Mouse (Mus musculus): Measurements from ENCODE around the gene Mis12. TPM values are rescaled to one million over a fixed set of nuclear protein-coding genes. Genes with fewer than 3 reads are reported as not detected.

Gene Mis12
- total and polyA plus RNA-seq, 3 experiments: 17.2 to 34.0 TPM; not detected in 1

DNA sequence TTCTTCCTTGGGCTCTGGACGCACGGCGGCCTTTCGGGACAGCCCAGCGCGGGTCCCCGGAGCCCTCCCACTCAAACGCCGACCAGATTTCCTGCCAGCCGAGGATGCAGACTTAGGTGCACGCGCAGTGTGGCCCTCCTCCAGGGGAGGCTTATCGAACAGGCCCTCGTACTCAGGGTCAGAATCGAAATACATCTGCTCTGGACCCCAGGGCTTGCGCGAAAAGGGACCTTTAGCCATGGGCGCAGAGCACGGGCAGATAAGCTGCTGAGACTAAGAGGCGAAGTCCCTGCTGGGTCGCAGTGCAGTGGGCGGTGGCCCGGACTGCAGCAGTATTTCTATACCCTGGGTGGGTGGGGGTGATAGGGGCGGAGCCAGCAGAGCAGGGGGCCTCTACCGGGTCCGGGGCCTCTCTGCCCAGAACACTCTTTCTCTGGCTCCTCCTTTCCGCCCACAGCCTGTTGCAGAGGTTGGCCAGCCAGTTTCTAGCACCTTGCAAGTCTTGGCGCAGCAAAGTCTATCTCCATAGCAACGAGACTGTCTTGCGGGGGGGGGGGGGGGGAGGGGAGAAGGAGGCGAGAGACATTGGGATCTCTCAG lies 13.9 kb downstream of the Mis12 start, which contains the start of gene 6330403K07Rik:
Gene 6330403K07Rik, minus strand, starts transcription at position 351 of the 599 bp plus-strand sequence.
- Histone ChIP-seq H3K79me2 (ENCODE audit: control insufficient read depth, insufficient read depth, low read length, poor library complexity) (no peaks in the 10 kb centered on the region), H3K9me3 (replicated peaks; ENCODE audit: insufficient read depth, low read length) (no peaks in the 10 kb centered on the region), H3K4me3 (ENCODE audit: control insufficient read depth in 1 of 2, insufficient read depth in 1 of 2, low read depth in 2 of 2, low read length in 2 of 2) (no peak within 1 kb of the TSS), H3K27ac (ENCODE audit: control insufficient read depth, low read depth, low read length) (no peak within 1 kb of the TSS), H3K36me3 (ENCODE audit: control insufficient read depth in 1 of 2, insufficient read depth in 2 of 2, low read length in 2 of 2) (no peaks in the 10 kb centered on the region), H3K9ac (ENCODE audit: control insufficient read depth, low read depth, low read length, poor library complexity, severe bottlenecking) (no peak within 1 kb of the TSS), H3K4me1 (ENCODE audit: control insufficient read depth in 1 of 2, insufficient read depth in 2 of 2, low read length in 2 of 2) (peaks cover 0 to 3% of the 10 kb centered on the region in 2 experiments; a peak in 2 of 4 replicates), H3K27me3 (ENCODE audit: control insufficient read depth in 1 of 2, insufficient read depth in 2 of 2, low read length in 2 of 2) (no peaks in the 10 kb centered on the region)
- TF ChIP-seq MEF2A (IDR thresholded peaks at IDR 0.05; ENCODE audit: extremely low read depth, insufficient replicate concordance, low read depth, low read length, poor library complexity, severe bottlenecking): no peak
- TF ChIP-seq POLR2AphosphoS5 (IDR thresholded peaks at IDR 0.05; ENCODE audit: borderline replicate concordance, low read depth, low read length): no peak
- no peak for DNase-seq (ENCODE audit: low read depth, low spot score)

GRCm38 (mm10) chr11:71039526-71040298 lies 20.3 kb downstream of the Mis12 start:
- Histone ChIP-seq H3K27me3 (ENCODE audit: control insufficient read depth in 1 of 2, insufficient read depth in 2 of 2, low read length in 2 of 2) (no peaks in the 10 kb centered on the region), H3K9me3 (replicated peaks; ENCODE audit: insufficient read depth, low read length) (no peaks in the 10 kb centered on the region), H3K9ac (ENCODE audit: control insufficient read depth, low read depth, low read length, poor library complexity, severe bottlenecking) (no peak overlapping the region), H3K27ac (ENCODE audit: control insufficient read depth, low read depth, low read length) (no peak overlapping the region), H3K36me3 (ENCODE audit: control insufficient read depth in 1 of 2, insufficient read depth in 2 of 2, low read length in 2 of 2) (no peaks in the 10 kb centered on the region), H3K4me1 (ENCODE audit: control insufficient read depth in 1 of 2, insufficient read depth in 2 of 2, low read length in 2 of 2) (peaks cover 0 to 3% of the 10 kb centered on the region in 2 experiments; a peak in 2 of 4 replicates), H3K79me2 (ENCODE audit: control insufficient read depth, insufficient read depth, low read length, poor library complexity) (no peaks in the 10 kb centered on the region), H3K4me3 (ENCODE audit: control insufficient read depth in 1 of 2, insufficient read depth in 1 of 2, low read depth in 2 of 2, low read length in 2 of 2) (no peak overlapping the region)
- no peak for TF ChIP-seq UBTF (IDR thresholded peaks at IDR 0.05; ENCODE audit: borderline replicate concordance, insufficient read depth, low read depth, low read length)
- no peak for TF ChIP-seq SIN3A (IDR thresholded peaks at IDR 0.05; ENCODE audit: low read length)
- TF ChIP-seq POLR2AphosphoS2 (IDR thresholded peaks at IDR 0.05; ENCODE audit: low read length): no peak
- no peak for TF ChIP-seq NELFE (IDR thresholded peaks at IDR 0.05; ENCODE audit: low read depth, low read length)
- TF ChIP-seq MYC (IDR thresholded peaks at IDR 0.05; ENCODE audit: low read depth, low read length): no peak
- TF ChIP-seq E2F4 (IDR thresholded peaks at IDR 0.05; ENCODE audit: borderline replicate concordance, low read depth, low read length): no peak
- TF ChIP-seq USF2 (IDR thresholded peaks at IDR 0.05; ENCODE audit: borderline replicate concordance in 1 of 2, insufficient read depth in 1 of 2, low read depth in 1 of 2, low read length in 2 of 2): no peak
- TF ChIP-seq POLR2A (IDR thresholded peaks at IDR 0.05; ENCODE audit: control insufficient read depth in 1 of 2, insufficient read depth in 1 of 2, low read depth in 1 of 2, low read length in 2 of 2, poor library complexity in 1 of 2): no peak
- no peak for TF ChIP-seq TCF12 (IDR thresholded peaks at IDR 0.05; ENCODE audit: low read depth, low read length)
- TF ChIP-seq NRF1 (IDR thresholded peaks at IDR 0.05; ENCODE audit: insufficient read depth, low read depth, low read length, poor library complexity, severe bottlenecking): no peak
- no peak for TF ChIP-seq KAT2A (conservative IDR thresholded peaks at IDR 0.05; ENCODE audit: low read depth, low read length)
- TF ChIP-seq JUND (IDR thresholded peaks at IDR 0.05; ENCODE audit: low read depth, low read length): no peak
- no peak for TF ChIP-seq RCOR1 (IDR thresholded peaks at IDR 0.05; ENCODE audit: low read depth, low read length)
- no peak for TF ChIP-seq GABPA (IDR thresholded peaks at IDR 0.05; ENCODE audit: low read depth, low read length)
- TF ChIP-seq ELF1 (IDR thresholded peaks at IDR 0.05; ENCODE audit: low read depth, low read length): no peak
- TF ChIP-seq MYB (IDR thresholded peaks at IDR 0.05; ENCODE audit: low read depth, low read length): no peak
- TF ChIP-seq CTCF (IDR thresholded peaks at IDR 0.05 in 2 of 3, conservative IDR thresholded peaks at IDR 0.05 in 1 of 3; ENCODE audit: control insufficient read depth in 1 of 3, insufficient read depth in 1 of 3, low read depth in 2 of 3, low read length in 3 of 3, poor library complexity in 1 of 3, severe bottlenecking in 1 of 3): no peak
- TF ChIP-seq CHD2 (IDR thresholded peaks at IDR 0.05; ENCODE audit: low read length): no peak
- TF ChIP-seq EP300 (IDR thresholded peaks at IDR 0.05; ENCODE audit: low read depth in 1 of 2, low read length in 2 of 2): no peak
- DNase-seq (ENCODE audit: low read depth, low spot score): no peak

Data from MEL (cell line).